Mouse (Mus musculus): ENCODE data around the gene Cabp1.

DNA sequence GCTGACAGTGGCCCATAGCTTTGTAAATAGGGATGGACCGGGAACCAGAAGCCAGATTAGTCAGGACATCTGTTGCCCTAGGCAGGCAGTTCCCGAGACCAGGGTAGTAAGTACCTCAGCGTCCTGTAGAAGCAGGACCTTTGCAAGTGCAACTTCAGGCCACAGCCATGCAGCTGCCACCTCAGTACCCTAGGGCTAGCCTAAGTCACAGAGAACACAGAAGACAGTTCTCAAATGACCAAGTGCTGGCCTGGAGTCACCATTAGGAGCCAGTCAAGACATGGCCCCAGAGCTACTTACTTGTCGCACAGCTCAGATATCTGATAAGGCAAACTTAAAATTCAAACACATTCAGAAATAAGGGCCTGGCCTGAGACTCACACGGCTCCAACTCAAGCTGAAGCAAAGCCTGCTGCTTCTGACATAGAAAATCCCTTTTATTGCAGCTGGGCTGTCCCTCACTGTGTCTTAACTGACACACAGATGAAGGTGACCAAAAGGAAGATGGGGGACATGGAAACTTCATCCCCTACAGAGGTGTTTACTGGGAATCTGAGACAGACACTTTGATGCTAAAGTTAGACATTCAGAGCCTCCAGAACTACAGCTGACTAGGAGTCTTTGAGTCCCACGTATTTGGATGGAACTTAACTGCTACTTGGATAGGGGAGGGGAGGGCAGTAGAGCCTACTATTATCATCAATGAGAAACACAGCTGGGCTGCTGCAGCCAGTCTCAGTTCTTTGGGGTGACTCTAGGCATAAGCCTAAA is 48.0 kb downstream of the Cabp1 start:
- TF ChIP-seq POLR2A (IDR thresholded peaks at IDR 0.05; ENCODE audit: low read depth, low read length) (no peak), CTCF (IDR thresholded peaks at IDR 0.05; ENCODE audit: extremely low read depth, insufficient read length, insufficient replicate concordance, low read depth, low read length) (no peak)

Data from small intestine, adult 2 months (tissue).